Mouse (Mus musculus): Measurements from ENCODE around the gene Fam167b. TPM values are rescaled to one million over a fixed set of nuclear protein-coding genes. Genes with fewer than 3 reads are reported as not detected.

The Fam167b gene
- polyA plus RNA-seq, 1 experiment, result 2.6 TPM

DNA sequence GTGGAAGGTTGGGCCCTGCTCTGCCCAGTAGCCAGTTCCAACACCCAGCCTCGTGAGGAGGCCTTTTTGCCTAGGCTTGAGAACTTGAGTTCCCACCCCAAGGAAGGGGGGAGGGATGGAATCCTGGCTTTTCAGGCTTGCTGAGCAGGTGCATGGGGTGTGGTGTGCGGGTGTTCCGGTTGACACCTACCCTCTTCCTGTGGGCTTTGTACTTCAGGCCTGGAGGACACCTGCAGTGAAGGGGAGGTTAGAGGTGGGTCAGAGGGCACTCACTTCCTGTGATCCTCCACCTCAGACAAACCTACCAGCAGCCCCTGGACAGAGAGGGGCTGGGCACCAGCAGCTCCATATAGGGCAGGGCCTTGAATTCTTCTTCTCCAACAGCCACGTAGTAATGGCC lies 31.7 kb upstream of the Fam167b start:
- 8% methylated on average over 4 of the region's 4 CpGs for WGBS
- Histone ChIP-seq H3K27me3 (ENCODE audit: control insufficient read depth, insufficient read depth, low read length) (no peaks in the 10 kb centered on the region), H3K4me1 (replicated peaks; ENCODE audit: control insufficient read depth, insufficient read depth, low read length) (peaks cover 45% of the 10 kb centered on the region), H3K4me3 (ENCODE audit: control insufficient read depth, insufficient read depth, low read length) (peak overlapping the region; percentile 18; the same call in 1 of the 2 replicates), H3K36me3 (ENCODE audit: control insufficient read depth, insufficient read depth, low read length) (peaks cover 7% of the 10 kb centered on the region; the same call in 1 of the 2 replicates), H3K27ac (ENCODE audit: control insufficient read depth, insufficient read depth, low read length) (peak overlapping the region; percentile 97)
- DNase-seq, result peak; percentile 84
- peak; percentile 42; the same call in 1 of the 2 replicates for TF ChIP-seq CTCF (IDR thresholded peaks at IDR 0.05; ENCODE audit: borderline replicate concordance, control insufficient read depth, extremely low read depth, insufficient read depth, low read length, poor library complexity)
- 0 out of 2 replicates have a peak, but pooled peaks have one; percentile 18 for TF ChIP-seq POLR2A (IDR thresholded peaks at IDR 0.05; ENCODE audit: control insufficient read depth, extremely low read depth, insufficient read depth, low read length, poor library complexity)

GRCm38 (mm10) chr4:129609139-129609631 lies 30.8 kb upstream of the Fam167b start:
- Histone ChIP-seq H3K4me1 (replicated peaks; ENCODE audit: control insufficient read depth, insufficient read depth, low read length) (peaks cover 45% of the 10 kb centered on the region), H3K36me3 (ENCODE audit: control insufficient read depth, insufficient read depth, low read length) (peaks cover 10% of the 10 kb centered on the region; the same call in 1 of the 2 replicates), H3K4me3 (ENCODE audit: control insufficient read depth, insufficient read depth, low read length) (no peak overlapping the region), H3K27ac (ENCODE audit: control insufficient read depth, insufficient read depth, low read length) (peak overlapping the region; percentile 97), H3K27me3 (ENCODE audit: control insufficient read depth, insufficient read depth, low read length) (no peaks in the 10 kb centered on the region)
- TF ChIP-seq POLR2A (IDR thresholded peaks at IDR 0.05; ENCODE audit: control insufficient read depth, extremely low read depth, insufficient read depth, low read length, poor library complexity), result no peak
- no peak for TF ChIP-seq CTCF (IDR thresholded peaks at IDR 0.05; ENCODE audit: borderline replicate concordance, control insufficient read depth, extremely low read depth, insufficient read depth, low read length, poor library complexity)
- peak; percentile 46 for DNase-seq
- 60% methylated on average over 12 of the region's 12 CpGs for WGBS

- peaks cover 45% of the 10 kb centered on the region for H3K4me1 ChIP-seq (replicated peaks; ENCODE audit: control insufficient read depth, insufficient read depth, low read length)
- peak; percentile 86 for DNase-seq
- H3K4me3 ChIP-seq (ENCODE audit: control insufficient read depth, insufficient read depth, low read length), result no peak overlapping the region
- WGBS, result 32% methylated on average over 7 of the region's 7 CpGs
- H3K36me3 ChIP-seq (ENCODE audit: control insufficient read depth, insufficient read depth, low read length), result peaks cover 17% of the 10 kb centered on the region
- H3K27ac ChIP-seq (ENCODE audit: control insufficient read depth, insufficient read depth, low read length), result peak overlapping the region; percentile 97
- no peak for TF ChIP-seq POLR2A (IDR thresholded peaks at IDR 0.05; ENCODE audit: control insufficient read depth, extremely low read depth, insufficient read depth, low read length, poor library complexity)
- TF ChIP-seq CTCF (IDR thresholded peaks at IDR 0.05; ENCODE audit: borderline replicate concordance, control insufficient read depth, extremely low read depth, insufficient read depth, low read length, poor library complexity), result peak; percentile 86; the same call in 1 of the 2 replicates
- H3K27me3 ChIP-seq (ENCODE audit: control insufficient read depth, insufficient read depth, low read length), result no peaks in the 10 kb centered on the region
Measured at GRCm38 (mm10) chr4:129608426-129609025, 30.2 kb upstream of the Fam167b start.

- H3K27me3 ChIP-seq (ENCODE audit: control insufficient read depth, insufficient read depth, low read length), result no peaks in the 10 kb centered on the region
Measured at GRCm38 (mm10) chr4:129600233-129601158, 22.1 kb upstream of the Fam167b start, which contains the start of the genes Eif3i and Tmem234. Gene Eif3i (minus strand): TSS chr4:129600648. Gene Tmem234 (plus strand): TSS chr4:129600668.

GRCm38 (mm10) chr4:129588865-129589264 lies 10.5 kb upstream of the Fam167b start:
- peaks cover 20% of the 10 kb centered on the region for H3K36me3 ChIP-seq (ENCODE audit: control insufficient read depth, insufficient read depth, low read length)
- no peak for TF ChIP-seq POLR2A (IDR thresholded peaks at IDR 0.05; ENCODE audit: control insufficient read depth, extremely low read depth, insufficient read depth, low read length, poor library complexity)
- no peak for TF ChIP-seq CTCF (IDR thresholded peaks at IDR 0.05; ENCODE audit: borderline replicate concordance, control insufficient read depth, extremely low read depth, insufficient read depth, low read length, poor library complexity)
- whole genome bisulfite sequencing, result 86% methylated on average over 4 of the region's 4 CpGs
- no peak overlapping the region for H3K4me3 ChIP-seq (ENCODE audit: control insufficient read depth, insufficient read depth, low read length)
- no peak overlapping the region for H3K27ac ChIP-seq (ENCODE audit: control insufficient read depth, insufficient read depth, low read length)
- peaks cover 11% of the 10 kb centered on the region for H3K4me1 ChIP-seq (replicated peaks; ENCODE audit: control insufficient read depth, insufficient read depth, low read length)
- no peak for DNase-seq
- H3K27me3 ChIP-seq (ENCODE audit: control insufficient read depth, insufficient read depth, low read length), result no peaks in the 10 kb centered on the region

More at GRCm38 (mm10) chr4:129600233-129601158, 22.1 kb upstream of the Fam167b start, which contains the start of the genes Eif3i and Tmem234:
- no peak within 1 kb of the TSS for H3K27ac ChIP-seq (ENCODE audit: control insufficient read depth, insufficient read depth, low read length)
- under 1% methylated on average over 74 of the region's 74 CpGs for WGBS
- peak within 1 kb of the TSS; percentile 82 for H3K4me3 ChIP-seq (ENCODE audit: control insufficient read depth, insufficient read depth, low read length)
- H3K36me3 ChIP-seq (ENCODE audit: control insufficient read depth, insufficient read depth, low read length), result peaks cover 12% of the 10 kb centered on the region
- peak; percentile 86 for DNase-seq
- TF ChIP-seq CTCF (IDR thresholded peaks at IDR 0.05; ENCODE audit: borderline replicate concordance, control insufficient read depth, extremely low read depth, insufficient read depth, low read length, poor library complexity) (0 out of 2 replicates have a peak, but pooled peaks have one; percentile 12), POLR2A (IDR thresholded peaks at IDR 0.05; ENCODE audit: control insufficient read depth, extremely low read depth, insufficient read depth, low read length, poor library complexity) (peak; percentile 80)
- peaks cover 12% of the 10 kb centered on the region for H3K4me1 ChIP-seq (replicated peaks; ENCODE audit: control insufficient read depth, insufficient read depth, low read length)

DNA sequence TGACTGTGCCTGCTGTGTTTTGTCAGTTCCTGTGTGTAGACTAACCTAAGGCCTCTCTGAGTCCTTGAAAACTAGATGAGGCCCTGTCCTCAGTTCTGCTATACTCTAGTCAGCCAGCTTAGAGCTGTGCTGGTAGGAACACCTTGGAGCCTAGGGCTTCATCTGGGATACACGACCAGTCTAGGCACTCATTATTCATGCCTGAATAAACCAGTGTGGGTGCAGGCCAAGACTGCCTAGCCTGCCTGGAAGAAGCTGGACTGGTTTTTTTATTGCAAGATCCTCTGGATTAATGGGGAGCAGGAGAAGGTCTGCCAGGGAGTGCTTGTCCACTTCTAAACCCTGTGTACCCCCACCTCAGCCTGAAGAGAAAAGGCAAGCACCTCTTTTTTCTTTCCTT lies 8.6 kb upstream of the Fam167b start:
- peaks cover 8% of the 10 kb centered on the region for H3K36me3 ChIP-seq (ENCODE audit: control insufficient read depth, insufficient read depth, low read length)
- no peak for DNase-seq
- no peak overlapping the region for H3K27ac ChIP-seq (ENCODE audit: control insufficient read depth, insufficient read depth, low read length)
- TF ChIP-seq POLR2A (IDR thresholded peaks at IDR 0.05; ENCODE audit: control insufficient read depth, extremely low read depth, insufficient read depth, low read length, poor library complexity), result no peak
- no peak for TF ChIP-seq CTCF (IDR thresholded peaks at IDR 0.05; ENCODE audit: borderline replicate concordance, control insufficient read depth, extremely low read depth, insufficient read depth, low read length, poor library complexity)
- 100% methylated on average over 1 of the region's 1 CpGs for WGBS
- no peaks in the 10 kb centered on the region for H3K27me3 ChIP-seq (ENCODE audit: control insufficient read depth, insufficient read depth, low read length)
- no peak overlapping the region for H3K4me3 ChIP-seq (ENCODE audit: control insufficient read depth, insufficient read depth, low read length)
- peaks cover 12% of the 10 kb centered on the region for H3K4me1 ChIP-seq (replicated peaks; ENCODE audit: control insufficient read depth, insufficient read depth, low read length)
